In the genomic region with DNA sequence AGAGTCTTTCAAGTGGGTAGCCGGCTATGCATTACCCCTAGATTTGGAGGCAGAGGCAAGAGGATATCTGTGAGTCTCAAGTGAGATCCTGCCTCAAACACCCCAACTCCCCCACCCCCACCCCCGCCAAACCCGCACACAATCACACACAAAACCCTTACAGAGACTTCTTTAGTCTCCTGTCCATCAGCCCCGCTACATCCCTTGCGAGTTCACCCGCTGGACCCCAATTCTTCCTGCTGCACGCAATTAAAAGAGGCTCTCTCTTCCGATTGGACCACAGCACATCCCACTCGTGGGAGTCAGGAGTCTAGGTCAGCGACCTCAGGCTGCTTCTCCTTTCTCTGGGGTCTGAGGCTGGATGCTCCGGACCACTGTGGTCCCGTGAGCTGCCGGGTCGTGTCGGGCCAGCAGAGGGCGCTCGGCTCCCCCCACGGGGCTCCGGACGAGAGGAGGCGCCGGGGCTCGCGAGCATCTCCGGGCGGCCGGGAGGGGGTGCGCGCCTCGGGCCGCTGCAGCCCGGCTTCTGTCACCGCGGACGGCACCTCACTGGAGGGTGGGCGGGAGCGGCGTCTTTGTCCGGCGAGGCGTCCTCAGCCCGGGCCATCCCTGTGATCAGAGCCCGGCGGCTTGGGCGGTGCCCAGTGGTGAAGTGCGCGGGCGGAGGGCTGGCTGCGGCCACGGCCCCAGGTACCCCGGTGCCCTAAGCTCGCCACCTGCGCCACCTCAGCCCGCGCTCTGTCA, we compare ENCODE assay signal across 8 mouse cellular contexts. TPM values are rescaled to one million over a fixed set of nuclear protein-coding genes. Genes with fewer than 3 reads are reported as not detected.
DNase-seq lines count a peak whose midpoint lies in the region; ATAC-seq and TF ChIP-seq lines count a peak whose summit lies in the region.

A gene (plus strand): TSS at position 500 of the 744 bp plus-strand sequence.

- TF ChIP-seq CTCF in cortical plate, adult 2 months (IDR thresholded peaks at IDR 0.05; ENCODE audit: extremely low read depth, insufficient read depth, low read length), result peak; percentile 36
- TF ChIP-seq CTCF in gastrocnemius, adult 2 months (IDR thresholded peaks at IDR 0.05), result peak; percentile 97

- peak within 1 kb of the TSS; percentile 78 for H3K9ac ChIP-seq in hindbrain, embryonic 14.5 days

- H3K36me3 ChIP-seq in hindbrain, embryonic 14.5 days (replicated peaks; ENCODE audit: control insufficient read depth, insufficient read depth), result no peaks in the 10 kb centered on the region

- WGBS in hindbrain, embryonic 14.5 days, result under 1% methylated on average over 55 of the region's 55 CpGs

- H3K4me2 ChIP-seq in hindbrain, embryonic 14.5 days (replicated peaks), result peak within 1 kb of the TSS; percentile 75

- H3K27ac ChIP-seq in cortical plate, adult 2 months (ENCODE audit: insufficient read depth, low read length), result peak within 1 kb of the TSS; percentile 97
- no peak within 1 kb of the TSS for H3K27ac ChIP-seq in gastrocnemius, adult 2 months
- H3K27ac ChIP-seq in hindbrain, embryonic 14.5 days, result peak within 1 kb of the TSS; percentile 83

- 0 out of 2 replicates have a peak, but pooled peaks cover 2% of the 10 kb centered on the region for H3K4me1 ChIP-seq in cortical plate, adult 2 months (ENCODE audit: control insufficient read depth, insufficient read depth, low read length)
- H3K4me1 ChIP-seq in hindbrain, embryonic 14.5 days (replicated peaks; ENCODE audit: control insufficient read depth, insufficient read depth, low read length), result 0 out of 2 replicates have a peak, but pooled peaks cover 1% of the 10 kb centered on the region

- peak; percentile 92 for ATAC-seq in hindbrain, embryonic 14.5 days (ENCODE audit: low FRiP score)

- no peak for TF ChIP-seq POLR2A in cortical plate, adult 2 months (IDR thresholded peaks at IDR 0.05; ENCODE audit: extremely low read depth, insufficient read depth, low read length)

- H3K27me3 ChIP-seq in hindbrain, embryonic 14.5 days (ENCODE audit: control insufficient read depth, insufficient read depth, low read length), result 0 out of 2 replicates have a peak, but pooled peaks cover 3% of the 10 kb centered on the region

- intact Hi-C loops in gastrocnemius, adult 2 months (cut with DNase I), result loop anchor here (2.0 kb wide), 1 partner anchor 286 kb away; no protein-coding TSS in a partner anchor

- DNase-seq in adrenal gland, adult 2 months, result peak; percentile 80
- peak; percentile 83 for DNase-seq in gastrocnemius, adult 2 months
- peak; percentile 87 for DNase-seq in hindbrain, embryonic 14.5 days (ENCODE audit: low spot score)
- DNase-seq in layer of hippocampus, postnatal 36 days, result peak; percentile 86 to 89
- peak; percentile 85 for DNase-seq in lung, postnatal 10 days
- peak; percentile 89 for DNase-seq in retina, embryonic 14.5 days (ENCODE audit: low spot score)
- DNase-seq in thymus, postnatal 25 days, result peak; percentile 66

- H3K4me3 ChIP-seq in cortical plate, adult 2 months (ENCODE audit: insufficient read depth, low read length), result peak within 1 kb of the TSS; percentile 57
- H3K4me3 ChIP-seq in gastrocnemius, adult 2 months, result peak within 1 kb of the TSS; percentile 70
- H3K4me3 ChIP-seq in hindbrain, embryonic 14.5 days (replicated peaks; ENCODE audit: low read length), result peak within 1 kb of the TSS; percentile 73

- H3K9me3 ChIP-seq in hindbrain, embryonic 14.5 days (ENCODE audit: control insufficient read depth, low read length), result no peaks in the 10 kb centered on the region

RNA-seq across cellular contexts. Expression of the gene that starts here (rescaled TPM):
- total RNA-seq in adrenal gland, adult 2 months (2021), result 1 to 10 TPM; 2.7 to 3.6 TPM
- polyA plus RNA-seq in adrenal gland, adult 2 months (2012; rRNA removed), result 5.9 and 7.7 TPM in 2 replicates
- polyA plus RNA-seq in cortical plate, adult 2 months (2012; rRNA removed), result 22.5 and 24.5 TPM in 2 replicates
- total RNA-seq in gastrocnemius, adult 2 months (2021), result under 1 TPM; 0.08 to 0.15 TPM
- polyA plus RNA-seq in hindbrain, embryonic 14.5 days (2014; fragmentation: Nextera tagmentation; extraction: Ambion mirVana), result 42.0 and 49.4 TPM in 2 replicates
- total RNA-seq in layer of hippocampus, postnatal 36 days (2021), result 10 to 100 TPM; 31.4 to 32.1 TPM

Comparison
In these comparisons a context has a peak if more than half of its experiments do, and no peak if none do; other contexts are left out.
1. RNA of the gene that starts here (total RNA-seq): 31.4 to 32.1 TPM in layer of hippocampus, postnatal 36 days; 2.7 to 3.6 TPM in adrenal gland, adult 2 months and 0.08 to 0.15 TPM in gastrocnemius, adult 2 months; every median in the first group is over 4 times any median in the second.
2. Peak in DNase-seq and H3K4me3 ChIP-seq in gastrocnemius, adult 2 months; RNA of the gene not detected or under 1 TPM.
3. Peak in every context shown above with its lines, with median percentiles within 50 percentile points of each other: DNase-seq and H3K4me3 ChIP-seq.